Mouse (Mus musculus) urinary bladder, postnatal 25 days (tissue): ENCODE measurements around the gene Pax4.

Experiments
- DNase-seq: peaks from one replicate; pipeline ENCODE4 v3.0.0; 2022; ENCODE audit warnings: low spot score

Pax4 gene

GRCm38 (mm10) chr6:28396853-28397457 is 52.2 kb downstream of the Pax4 start:
- no peak for DNase-seq

GRCm38 (mm10) chr6:28396051-28396852 is 52.9 kb downstream of the Pax4 start:
- no peak for DNase-seq
